Mouse (Mus musculus) mouse embryonic stem cell (cell line): ENCODE data around the gene Spo11.

Experiments
- in situ Hi-C, 2 experiments: fragments of 300-500 bp; cut with MboI; formaldehyde crosslinking; loops; 1 replicate in 1 of 2; 3 replicates in 1 of 2; pipeline ENCODE4 v1.14.3; 2019 to 2020; ENCODE audit warnings: low sequenced_read_pairs in 2 of 2, low pct_unique_long_range_greater_than_20kb in 1 of 2, mixed read lengths in 1 of 2; ENCODE audit not compliant: unreplicated experiment in 1 of 2

Spo11 gene

DNA sequence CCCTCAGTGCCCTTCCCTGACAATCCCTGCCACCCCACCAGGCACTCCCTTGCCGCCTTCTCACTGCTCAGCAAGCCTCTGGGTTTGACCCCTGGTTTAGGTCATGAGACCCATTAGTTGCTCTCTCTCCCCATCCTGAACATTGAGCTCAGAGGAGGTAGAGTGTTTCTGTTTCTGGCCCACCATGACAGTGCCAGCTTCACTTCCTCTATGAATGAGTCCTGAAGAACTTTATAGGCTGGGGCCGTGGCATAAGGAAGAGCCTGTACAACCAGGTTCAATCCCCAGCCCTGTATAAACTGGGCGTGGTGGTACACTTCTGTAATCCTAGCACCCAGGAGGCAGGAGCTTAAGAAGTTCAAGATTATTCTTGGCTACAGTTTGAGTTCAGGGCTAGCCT, 63.3 kb downstream of the Spo11 start:
- in situ Hi-C loops, result no loop called here

- in situ Hi-C loops, result no loop called here
Measured at GRCm38 (mm10) chr2:173041242-173041641, 63.7 kb downstream of the Spo11 start.

- in situ Hi-C loops, result no loop called here
Measured at GRCm38 (mm10) chr2:173041893-173042292, 64.4 kb downstream of the Spo11 start.

DNA sequence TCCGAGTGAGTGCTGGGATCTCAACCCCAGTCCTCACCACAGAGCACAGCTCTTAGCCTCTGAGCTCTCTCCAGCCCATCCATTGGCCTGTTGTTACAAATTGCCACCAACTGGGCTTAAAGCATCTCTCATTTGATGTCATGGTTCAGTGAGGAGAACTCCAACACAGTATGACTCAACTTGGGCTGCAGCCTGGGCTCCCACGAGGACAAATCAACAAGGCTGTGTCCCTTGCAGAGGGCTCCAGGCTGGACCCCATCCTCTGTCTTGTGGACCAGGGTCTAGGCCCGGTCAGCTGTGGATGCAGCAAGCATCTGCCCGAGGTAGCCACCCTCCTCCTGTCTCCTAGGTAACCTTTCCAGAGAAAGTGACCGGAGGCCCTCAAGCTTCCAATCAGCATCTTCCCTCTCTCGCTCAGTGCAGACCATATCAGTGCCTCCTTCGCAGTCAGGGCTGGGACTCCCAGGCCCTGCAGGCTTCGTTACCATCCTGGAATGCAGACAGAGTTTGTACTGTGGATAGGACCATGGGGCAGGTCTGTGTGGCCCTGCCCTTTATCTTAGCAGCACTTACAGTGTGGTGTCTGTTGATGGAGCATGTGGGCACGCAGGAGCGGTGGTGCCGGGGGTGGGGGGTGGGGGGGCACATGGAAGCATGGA, 65.1 kb downstream of the Spo11 start:
- in situ Hi-C loops, result no loop called here
